11 mouse cellular contexts compared by ENCODE assay signal in the genomic region with DNA sequence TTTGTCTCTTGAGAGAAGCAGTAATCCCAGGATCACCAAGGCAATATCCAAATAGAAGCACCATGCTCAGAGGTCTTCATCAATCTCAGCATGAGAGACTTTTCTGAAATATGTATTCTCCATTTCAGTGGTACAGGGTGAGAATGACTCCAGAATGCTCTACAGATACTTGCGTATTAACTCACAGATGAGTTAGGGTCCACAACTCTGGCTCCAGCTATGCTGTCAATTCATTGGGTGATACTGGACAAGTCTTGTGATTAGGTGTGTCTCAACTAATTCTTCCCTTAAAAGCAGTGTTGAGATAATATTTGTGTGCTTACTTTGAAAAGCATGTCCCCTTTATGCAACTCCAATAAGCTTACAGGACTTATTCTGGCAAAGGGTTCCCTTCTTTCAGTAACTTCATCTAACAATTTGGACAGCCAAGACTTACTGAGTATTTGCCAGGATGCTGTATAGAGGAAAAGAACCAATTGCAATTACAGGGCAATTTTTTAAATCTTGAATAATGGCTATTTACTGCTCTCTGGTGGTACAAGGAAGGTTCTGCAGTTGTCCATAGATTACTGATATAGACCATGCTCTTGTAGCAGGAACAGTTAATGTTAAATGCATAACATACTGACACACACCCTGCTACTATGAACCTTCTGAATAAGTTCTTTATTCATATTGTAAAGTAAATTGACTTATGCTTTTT.
A peak's percentile ranks its signal among the peaks of the same experiment; 100 is the strongest.
DNase-seq lines count a peak whose midpoint lies in the region; ATAC-seq and TF ChIP-seq lines count a peak whose summit lies in the region.
"Had no signal": no experiment of that assay in that cellular context is flagged by ENCODE, and none has a peak within 500 bp of the region (broad histone marks: within the 10 kb centered on the region; RNA-seq: fewer than 3 reads in every experiment).

No protein-coding gene starts in this region.

- no peak overlapping the region for H3K4me3 ChIP-seq in embryonic facial prominence, embryonic 11.5 days (ENCODE audit: low read depth, low read length)
- no peak overlapping the region for H3K4me3 ChIP-seq in embryonic facial prominence, embryonic 10.5 days
- H3K4me3 ChIP-seq in liver, adult 2 months (ENCODE audit: insufficient read depth, low read depth, low read length), result no peak overlapping the region
- H3K4me3 ChIP-seq in liver, embryonic 11.5 days (ENCODE audit: low read depth, low read length), result no peak overlapping the region
- no peak overlapping the region for H3K4me3 ChIP-seq in midbrain, embryonic 15.5 days
- H3K4me3 ChIP-seq: intestine, embryonic 15.5 days had no signal

- no peak for ATAC-seq in embryonic facial prominence, embryonic 11.5 days (replicated peaks; ENCODE audit: insufficient number of reproducible peaks, low FRiP score, low TSS enrichment, low read depth)
- ATAC-seq in liver, embryonic 11.5 days (replicated peaks; ENCODE audit: low FRiP score), result no peak
- peak; percentile 65 for ATAC-seq in midbrain, embryonic 15.5 days (replicated peaks)
- no peak for ATAC-seq in megakaryocyte, adult 5-6 weeks (ENCODE audit: poor library complexity, severe bottlenecking)
- ATAC-seq: intestine, embryonic 15.5 days had no signal

- H3K27ac ChIP-seq in embryonic facial prominence, embryonic 11.5 days (replicated peaks; ENCODE audit: low read depth, low read length), result no peak overlapping the region
- H3K27ac ChIP-seq in embryonic facial prominence, embryonic 10.5 days (replicated peaks), result no peak overlapping the region
- H3K27ac ChIP-seq in liver, adult 2 months (replicated peaks; ENCODE audit: insufficient read depth, low read depth, low read length), result no peak overlapping the region
- no peak overlapping the region for H3K27ac ChIP-seq in liver, embryonic 11.5 days (ENCODE audit: low read depth, low read length)
- H3K27ac ChIP-seq in midbrain, embryonic 15.5 days, result no peak overlapping the region
- H3K27ac ChIP-seq: intestine, embryonic 15.5 days; macrophage had no signal

- H3K36me3 ChIP-seq in embryonic facial prominence, embryonic 11.5 days (replicated peaks; ENCODE audit: control insufficient read depth, insufficient read depth, low read depth, low read length), result no peaks in the 10 kb centered on the region
- H3K36me3 ChIP-seq in embryonic facial prominence, embryonic 10.5 days (replicated peaks), result no peaks in the 10 kb centered on the region
- H3K36me3 ChIP-seq in liver, adult 2 months (ENCODE audit: control insufficient read depth, insufficient read depth, low read length), result no peaks in the 10 kb centered on the region
- H3K36me3 ChIP-seq in liver, embryonic 11.5 days (ENCODE audit: control insufficient read depth, insufficient read depth, low read length), result no peaks in the 10 kb centered on the region
- no peaks in the 10 kb centered on the region for H3K36me3 ChIP-seq in midbrain, embryonic 15.5 days (replicated peaks)
- H3K36me3 ChIP-seq: intestine, embryonic 15.5 days had no signal

- no peaks in the 10 kb centered on the region for H3K79me2 ChIP-seq in liver, adult 2 months (ENCODE audit: control insufficient read depth, insufficient read depth, low read length)

- no peaks in the 10 kb centered on the region for H3K4me1 ChIP-seq in embryonic facial prominence, embryonic 11.5 days (ENCODE audit: control insufficient read depth, insufficient read depth, low read length)
- H3K4me1 ChIP-seq in embryonic facial prominence, embryonic 10.5 days, result no peaks in the 10 kb centered on the region
- no peaks in the 10 kb centered on the region for H3K4me1 ChIP-seq in liver, adult 2 months (ENCODE audit: control insufficient read depth, insufficient read depth, low read length)
- no peaks in the 10 kb centered on the region for H3K4me1 ChIP-seq in liver, embryonic 11.5 days (replicated peaks; ENCODE audit: control insufficient read depth, insufficient read depth, low read length)
- H3K4me1 ChIP-seq in midbrain, embryonic 15.5 days, result no peaks in the 10 kb centered on the region
- H3K4me1 ChIP-seq: intestine, embryonic 15.5 days had no signal

- no peak overlapping the region for H3K4me2 ChIP-seq in embryonic facial prominence, embryonic 11.5 days (ENCODE audit: low read depth, low read length)
- H3K4me2 ChIP-seq in liver, embryonic 11.5 days, result no peak overlapping the region
- H3K4me2 ChIP-seq in midbrain, embryonic 15.5 days, result no peak overlapping the region
- H3K4me2 ChIP-seq: intestine, embryonic 15.5 days had no signal

- no peak for TF ChIP-seq POLR2A in liver, adult 2 months (IDR thresholded peaks at IDR 0.05; ENCODE audit: extremely low read depth, insufficient read depth, low read length)

- DNase-seq in embryonic facial prominence, embryonic 11.5 days (ENCODE audit: low spot score), result peak; percentile 65
- no peak for DNase-seq in embryonic facial prominence, embryonic 10.5 days (ENCODE audit: low spot score)
- DNase-seq in liver, adult 2 months (ENCODE audit: extremely low read depth, low read depth, low spot score), result no peak
- no peak for DNase-seq in liver, embryonic 11.5 days (ENCODE audit: low spot score)
- peak; percentile 66 for DNase-seq in embryo, embryonic 10.5 days (ENCODE audit: low spot score)
- DNase-seq in testis, postnatal 10 days (ENCODE audit: low spot score), result no peak
- DNase-seq: gastrocnemius, postnatal 10 days had no signal

- H3K9me3 ChIP-seq in embryonic facial prominence, embryonic 11.5 days (replicated peaks; ENCODE audit: control insufficient read depth, low read length), result no peaks in the 10 kb centered on the region
- H3K9me3 ChIP-seq in embryonic facial prominence, embryonic 10.5 days, result no peaks in the 10 kb centered on the region
- H3K9me3 ChIP-seq in liver, embryonic 11.5 days (ENCODE audit: control insufficient read depth, low read length), result no peaks in the 10 kb centered on the region
- no peaks in the 10 kb centered on the region for H3K9me3 ChIP-seq in midbrain, embryonic 15.5 days
- H3K9me3 ChIP-seq: intestine, embryonic 15.5 days had no signal

- 91% methylated on average over 1 of the region's 1 CpGs for WGBS in embryonic facial prominence, embryonic 11.5 days
- 97% methylated on average over 1 of the region's 1 CpGs for WGBS in embryonic facial prominence, embryonic 10.5 days
- 95% methylated on average over 1 of the region's 1 CpGs for WGBS in liver, adult 2 months
- WGBS in liver, embryonic 11.5 days, result 88% methylated on average over 1 of the region's 1 CpGs
- 98% methylated on average over 1 of the region's 1 CpGs for WGBS in midbrain, embryonic 15.5 days

- H3K27me3 ChIP-seq in embryonic facial prominence, embryonic 11.5 days (ENCODE audit: control insufficient read depth, insufficient read depth, low read length), result no peaks in the 10 kb centered on the region
- no peaks in the 10 kb centered on the region for H3K27me3 ChIP-seq in embryonic facial prominence, embryonic 10.5 days (replicated peaks; ENCODE audit: low read depth, poor library complexity, severe bottlenecking)
- H3K27me3 ChIP-seq in liver, adult 2 months (ENCODE audit: control insufficient read depth, insufficient read depth, low read length), result no peaks in the 10 kb centered on the region
- H3K27me3 ChIP-seq in liver, embryonic 11.5 days (replicated peaks; ENCODE audit: control insufficient read depth, insufficient read depth, low read length), result no peaks in the 10 kb centered on the region
- no peaks in the 10 kb centered on the region for H3K27me3 ChIP-seq in midbrain, embryonic 15.5 days (replicated peaks)
- H3K27me3 ChIP-seq: intestine, embryonic 15.5 days had no signal

- H3K9ac ChIP-seq in embryonic facial prominence, embryonic 11.5 days (replicated peaks; ENCODE audit: low read length), result no peak overlapping the region
- H3K9ac ChIP-seq in liver, adult 2 months (ENCODE audit: low read depth, low read length), result no peak overlapping the region
- no peak overlapping the region for H3K9ac ChIP-seq in liver, embryonic 11.5 days (ENCODE audit: low read depth, low read length)
- H3K9ac ChIP-seq in midbrain, embryonic 15.5 days, result no peak overlapping the region
- H3K9ac ChIP-seq: intestine, embryonic 15.5 days had no signal

- 0 out of 2 replicates have a peak, but pooled peaks have one; percentile 13 for TF ChIP-seq CTCF in liver, adult 2 months (IDR thresholded peaks at IDR 0.05; ENCODE audit: low read depth, low read length)

Comparison
In these comparisons a context has a peak if more than half of its experiments do, and no peak if none do; other contexts are left out.
1. DNase-seq: peak in embryonic facial prominence, embryonic 11.5 days (single experiment) and embryo, embryonic 10.5 days (single experiment); none in embryonic facial prominence, embryonic 10.5 days (single experiment), liver, adult 2 months (single experiment), liver, embryonic 11.5 days (single experiment) and testis, postnatal 10 days (single experiment).